Mouse (Mus musculus): ENCODE results near the gene Sec13.

DNA sequence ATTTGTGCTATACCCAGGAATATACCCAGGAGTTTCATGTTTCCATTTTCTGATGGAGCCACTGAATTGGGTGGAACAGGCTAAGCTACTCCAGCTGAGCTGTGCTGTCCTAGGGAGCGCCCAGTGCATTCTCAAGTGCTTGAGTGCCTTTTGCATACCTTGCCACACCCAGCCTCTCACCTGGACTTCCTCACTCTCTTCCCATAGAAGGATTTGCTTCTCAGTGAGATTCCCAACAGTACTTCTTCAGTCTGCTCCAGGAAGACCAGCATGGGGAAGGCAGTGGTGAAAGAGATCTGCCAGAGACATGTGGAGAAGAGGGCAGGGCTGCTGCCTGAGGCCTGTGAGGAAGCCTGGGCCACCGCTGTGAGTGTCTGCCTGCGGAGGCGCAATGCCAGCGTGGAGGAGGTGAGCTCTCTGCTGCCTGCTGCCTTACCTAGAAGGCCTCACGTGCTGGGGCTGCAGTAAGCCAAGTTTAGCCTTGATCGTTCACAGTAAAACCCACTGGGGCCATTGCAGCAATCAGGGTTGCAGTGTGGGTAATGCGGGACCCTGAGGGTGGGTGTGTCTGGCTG is 53.9 kb downstream of the Sec13 start:
- no peak for TF ChIP-seq CTCF (IDR thresholded peaks at IDR 0.05; ENCODE audit: control insufficient read depth, insufficient read depth, insufficient replicate concordance, low read depth, low read length)
- no peak for TF ChIP-seq POLR2A (IDR thresholded peaks at IDR 0.05; ENCODE audit: control insufficient read depth, low read depth, low read length)
